Mouse (Mus musculus) monocyte, adult 2 months (primary cell): ENCODE measurements around the gene Sema4a.

Experiments
- DNase-seq, 2 experiments: peaks; one replicate each; pipeline ENCODE4 v3.0.0; 2022; ENCODE audit warnings: low spot score in 2 of 2, low read depth in 1 of 2

Sema4a gene

GRCm38 (mm10) chr3:88486887-88487286 is 25.9 kb upstream of the Sema4a start:
- no peak for DNase-seq

- no peak for DNase-seq
These were observed 25.1 kb upstream of the Sema4a start for GRCm38 (mm10) chr3:88486043-88486442.

- DNase-seq, result no peak
These were observed 23.8 kb upstream of the Sema4a start for GRCm38 (mm10) chr3:88484597-88485316.

DNA sequence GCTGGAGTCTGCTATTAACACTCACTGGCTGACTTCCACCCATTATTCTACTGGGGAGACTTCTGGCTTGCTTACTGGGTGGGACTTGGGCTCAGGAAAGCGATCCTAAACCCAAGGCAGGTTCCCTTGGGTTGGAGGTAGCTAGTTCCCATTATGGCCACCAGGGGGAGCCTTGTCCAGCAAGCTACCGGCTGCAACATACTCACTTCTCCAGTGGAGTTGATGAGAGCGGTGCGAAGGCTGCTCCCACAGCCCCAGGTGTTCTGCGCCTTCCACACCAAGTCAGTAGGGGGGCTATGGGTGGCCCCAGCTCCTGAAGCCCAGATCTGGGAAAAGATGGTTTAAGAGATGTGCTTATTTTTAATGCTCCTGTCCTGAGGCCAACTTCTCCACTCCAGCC is 22.6 kb upstream of the Sema4a start:
- DNase-seq, result peak in 1 of 2 experiments; percentile 67

DNA sequence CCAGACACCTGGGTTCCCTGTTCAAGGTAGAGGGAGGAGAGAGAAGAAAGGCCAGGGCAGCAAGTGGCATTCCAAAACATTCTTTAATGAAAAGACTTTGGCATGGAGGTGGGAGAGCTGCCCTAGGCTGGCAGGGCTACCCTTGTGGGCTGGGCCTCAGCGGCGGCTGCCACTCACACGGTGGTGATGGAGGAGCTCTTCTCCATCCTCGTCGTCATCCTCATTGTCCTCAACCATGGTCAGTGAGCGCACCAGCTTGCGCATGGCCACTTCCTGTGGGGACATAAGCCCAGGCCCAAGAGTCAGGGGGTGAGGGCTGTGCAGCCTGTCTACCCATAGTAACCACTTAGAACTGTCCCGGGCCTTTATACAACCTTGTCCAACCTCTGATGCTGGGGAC is 22.2 kb upstream of the Sema4a start:
- no peak for DNase-seq

DNA sequence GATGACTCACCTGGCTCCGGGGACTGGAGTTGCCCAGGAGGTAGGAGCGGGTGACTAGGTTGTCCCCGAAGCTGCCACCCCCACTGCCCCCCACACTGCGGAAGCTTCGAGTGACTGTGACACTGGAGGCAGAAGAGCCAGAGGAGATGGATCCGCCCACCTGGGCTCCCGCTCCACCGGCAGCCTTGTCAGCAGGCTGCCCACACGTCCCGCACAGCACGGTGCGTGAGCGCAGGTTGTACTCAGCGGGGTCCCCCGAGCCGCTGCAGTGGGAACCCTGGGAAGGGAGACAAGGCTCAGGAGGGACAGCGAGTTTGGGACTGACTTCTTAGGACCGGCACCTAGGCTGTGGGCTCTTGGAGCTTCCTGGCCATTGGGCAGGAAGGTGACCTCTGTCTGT is 21.4 kb upstream of the Sema4a start:
- no peak for DNase-seq

DNA sequence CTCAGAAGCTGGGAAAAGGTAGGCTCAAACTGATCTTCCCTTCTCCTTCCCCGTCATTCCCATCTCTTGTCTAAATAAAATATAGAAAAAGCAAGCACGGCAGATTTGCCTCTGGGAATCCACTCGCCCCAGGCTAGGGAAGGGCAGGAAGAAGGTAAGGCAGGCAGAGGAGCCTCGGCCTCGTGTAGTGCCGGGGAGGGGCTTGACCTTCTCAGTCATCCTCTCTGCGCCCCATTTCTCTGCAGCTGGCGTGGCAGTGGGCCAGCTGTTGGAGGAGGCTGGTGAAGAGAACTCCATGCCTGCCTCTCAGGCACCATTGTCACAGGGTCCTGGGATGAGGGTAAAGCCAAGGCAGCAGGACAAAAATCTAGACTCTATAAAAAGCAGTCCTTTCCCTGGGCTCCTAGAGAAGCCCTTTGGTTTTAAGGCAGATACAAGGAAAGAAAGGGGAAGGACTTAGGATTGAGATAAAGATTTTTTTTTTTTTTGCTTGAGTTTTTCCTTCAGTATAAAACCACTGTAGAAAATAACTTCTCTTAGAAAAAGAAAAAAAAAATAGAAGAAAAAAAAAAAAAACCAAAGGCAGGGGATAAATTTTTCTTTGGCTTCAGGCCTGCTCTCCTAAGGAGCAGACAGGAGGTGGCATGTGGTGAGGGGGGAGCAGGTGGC is 20.5 kb upstream of the Sema4a start:
- no peak for DNase-seq

GRCm38 (mm10) chr3:88480679-88481078 is 19.7 kb upstream of the Sema4a start:
- DNase-seq, result no peak

DNA sequence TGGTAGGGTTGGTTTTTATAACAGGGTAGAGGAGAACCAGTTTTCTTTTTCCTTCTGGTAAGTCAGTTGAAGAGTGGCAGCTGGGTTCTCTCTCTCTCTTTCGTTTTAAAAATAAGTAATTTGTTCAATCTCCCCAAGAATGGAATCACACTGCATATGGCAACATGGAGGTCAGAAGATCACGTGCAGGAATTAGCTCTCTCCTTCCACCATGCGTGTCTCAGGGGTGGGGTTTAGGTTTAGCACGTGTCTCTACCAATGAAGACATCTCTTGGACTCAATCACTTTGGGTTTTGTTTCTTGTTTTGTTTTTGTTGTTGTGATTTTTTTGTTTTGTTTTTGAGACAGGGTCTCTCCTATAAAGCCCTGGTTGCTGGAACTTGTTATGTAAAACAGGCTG is 18.8 kb upstream of the Sema4a start:
- DNase-seq, result no peak

- no peak for DNase-seq
These were observed 18.2 kb upstream of the Sema4a start for GRCm38 (mm10) chr3:88479163-88479562.

DNA sequence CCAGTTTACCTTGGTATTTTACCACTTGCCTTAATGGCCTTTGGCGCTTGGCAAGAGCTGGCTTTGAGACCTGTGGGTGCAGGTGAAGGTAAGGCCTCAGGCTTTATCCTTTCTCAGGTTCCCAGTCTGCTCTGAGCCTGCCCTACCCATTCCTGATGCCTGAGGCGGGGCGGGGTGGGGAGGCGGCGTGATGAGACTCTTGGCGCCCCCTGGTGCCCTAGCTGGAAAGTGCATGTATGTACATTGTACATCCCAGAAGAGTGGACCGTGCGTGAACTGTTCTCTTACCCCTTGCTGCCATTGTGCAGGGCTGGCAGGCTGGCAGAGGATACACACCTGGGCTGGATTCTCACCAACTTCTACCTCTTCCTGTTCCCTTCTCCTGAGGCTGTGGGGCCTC is 16.8 kb upstream of the Sema4a start:
- DNase-seq, result peak in 1 of 2 experiments; percentile 65

DNA sequence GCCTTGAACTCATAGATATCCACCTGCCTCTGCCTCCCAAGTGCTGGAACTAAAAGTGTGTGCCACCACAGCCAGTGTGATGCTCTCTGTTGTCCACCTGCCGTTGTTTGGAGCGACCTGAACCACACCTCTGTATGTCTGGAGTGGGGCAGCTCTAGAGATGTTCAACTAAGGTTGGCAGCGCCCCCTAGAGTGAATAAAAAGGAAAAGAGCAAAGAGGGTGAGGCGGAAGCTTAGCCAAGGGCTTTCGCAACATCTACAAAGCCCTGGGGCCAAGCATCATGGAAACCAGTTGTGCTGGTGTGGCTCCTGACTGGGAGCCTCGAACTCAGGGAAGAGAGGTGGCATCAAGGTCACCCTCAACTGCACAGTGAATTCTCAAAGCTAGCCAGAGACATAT is 15.4 kb upstream of the Sema4a start:
- DNase-seq, result no peak

DNA sequence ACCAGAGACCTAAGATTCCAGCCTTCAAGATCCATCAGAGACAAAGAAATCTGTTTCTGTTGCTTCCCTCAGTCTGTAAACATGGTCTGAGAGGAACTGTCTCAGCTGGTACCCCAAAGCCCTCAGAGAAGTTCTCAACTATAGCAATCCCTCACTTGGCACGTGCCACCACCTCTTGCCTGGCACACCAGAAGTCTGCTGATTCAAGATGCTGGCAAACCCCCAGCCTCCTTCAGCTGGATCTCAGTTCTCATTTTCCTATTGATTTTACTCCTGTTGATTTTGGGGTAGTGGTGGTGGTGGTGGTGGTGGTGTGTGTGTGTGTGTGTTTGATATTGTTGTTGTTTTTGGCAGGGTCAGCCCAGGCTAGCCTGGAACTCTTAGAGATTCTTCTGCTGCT is 12.6 kb upstream of the Sema4a start:
- DNase-seq, result no peak

- DNase-seq, result no peak
These were observed 12.0 kb upstream of the Sema4a start for GRCm38 (mm10) chr3:88473020-88473419.

GRCm38 (mm10) chr3:88470943-88471479 is 10.0 kb upstream of the Sema4a start:
- DNase-seq, result no peak

DNA sequence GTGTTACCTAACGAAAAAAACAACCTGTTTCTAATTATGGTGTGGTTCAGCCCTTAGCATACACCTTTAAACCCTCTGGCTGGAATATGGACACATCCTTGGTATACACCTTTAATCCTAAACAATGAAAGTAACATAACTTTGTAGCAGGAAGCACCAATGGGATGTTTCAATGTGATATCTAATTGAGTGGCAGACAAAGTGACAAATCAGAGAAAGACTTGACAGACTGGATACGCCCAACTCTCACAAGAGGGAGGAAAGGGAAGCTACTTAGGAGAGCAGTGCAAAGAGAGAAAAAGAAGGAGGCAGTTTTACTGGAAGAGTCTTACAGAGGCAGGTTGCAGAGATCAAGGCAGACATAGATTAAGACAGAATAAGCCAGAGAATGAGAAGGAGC is 8.5 kb upstream of the Sema4a start:
- DNase-seq, result no peak

GRCm38 (mm10) chr3:88467116-88467824 is 6.3 kb upstream of the Sema4a start:
- DNase-seq, result peak; percentile 52 to 78

DNA sequence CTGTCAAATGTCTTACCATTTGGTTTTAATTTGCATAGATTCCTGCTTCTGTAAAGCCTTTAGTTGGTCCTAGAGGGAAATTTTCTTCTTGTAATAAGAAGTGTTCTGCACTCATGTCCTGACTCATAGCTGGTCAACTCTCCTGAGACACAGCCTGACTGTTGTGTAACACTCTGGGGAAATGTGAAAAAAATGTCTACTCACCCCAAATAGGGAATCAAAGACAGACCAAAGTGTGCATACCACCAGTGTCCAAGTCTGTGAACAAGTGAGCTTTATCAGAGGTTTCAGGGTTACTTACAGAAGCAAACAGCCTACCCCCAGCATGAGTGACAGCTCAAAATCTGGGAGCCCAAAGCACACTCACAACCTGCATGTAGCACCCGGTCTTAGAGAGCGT is 4.1 kb upstream of the Sema4a start:
- DNase-seq, result no peak

- no peak for DNase-seq
These were observed 3.4 kb upstream of the Sema4a start for GRCm38 (mm10) chr3:88464425-88464824.

DNA sequence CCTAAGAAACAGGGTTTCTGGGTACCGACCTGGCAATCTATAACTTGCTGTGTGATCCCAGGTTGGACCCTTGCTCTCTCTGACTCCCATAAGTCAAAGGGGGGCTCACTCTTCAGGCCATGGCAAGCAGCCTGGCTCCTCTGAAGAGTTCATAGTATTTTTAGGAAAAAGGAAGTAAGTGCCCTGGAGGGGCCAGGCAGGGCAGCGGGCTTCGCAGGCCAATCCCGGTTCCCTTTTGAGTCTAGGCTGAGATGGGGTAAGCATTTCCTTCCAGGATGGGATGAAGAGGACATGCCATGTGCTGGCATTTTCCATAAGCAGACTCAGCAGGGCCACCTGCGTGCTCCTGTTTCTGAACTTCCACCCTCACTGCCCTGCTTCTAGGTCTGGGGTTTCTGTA is 953 bp downstream of the Sema4a start:
- DNase-seq, result no peak

DNA sequence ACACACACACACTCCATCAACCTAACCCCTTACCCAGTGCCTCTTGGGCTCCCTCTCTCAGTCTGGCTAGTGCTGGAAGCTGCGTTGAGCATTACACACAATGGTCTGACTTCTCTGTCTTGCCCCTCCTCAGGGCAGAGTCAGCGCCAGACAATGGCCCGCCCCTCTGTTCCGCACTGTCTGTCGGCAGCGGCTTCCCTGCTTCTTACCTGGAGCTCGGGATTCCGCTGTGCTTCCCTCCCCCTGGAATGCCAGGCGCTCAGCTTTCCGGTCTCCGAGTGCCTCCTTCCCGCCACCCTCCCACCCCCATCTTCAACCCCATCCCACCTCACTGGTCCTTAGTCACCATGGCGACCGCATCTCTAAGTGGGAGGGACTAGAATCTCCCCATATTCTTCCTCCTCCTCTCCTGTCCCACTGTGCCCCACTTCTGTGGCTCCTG is 2.2 kb downstream of the Sema4a start:
- no peak for DNase-seq
